Mouse (Mus musculus) embryonic facial prominence, embryonic 15.5 days (tissue): Measurements from ENCODE around the gene Tmem209. TPM values are rescaled to one million over a fixed set of nuclear protein-coding genes. Genes with fewer than 3 reads are reported as not detected.

Experiments
- ATAC-seq: fragments of 200-750 bp; cut with Nextera tagmentation; 2 replicates; pipeline ENCODE4 v1.8.0; 2017; ENCODE audit warnings: low read depth, moderate TSS enrichment; ENCODE audit not compliant: insufficient number of reproducible peaks, low FRiP score, low TSS enrichment
- H3K27ac ChIP-seq: fragments of 300-500 bp; sonication (generic); replicated peaks from 2 replicates; pipeline ENCODE4 v1.5.1; 2015; ENCODE audit warnings: mild to moderate bottlenecking, inconsistent platforms
- H3K27me3 ChIP-seq: fragments of 300-500 bp; sonication (generic); 2 replicates; pipeline ENCODE4 v1.6.1; 2015; ENCODE audit warnings: inconsistent platforms
- H3K36me3 ChIP-seq: fragments of 300-500 bp; sonication (generic); 2 replicates; pipeline ENCODE4 v1.6.1; 2015; ENCODE audit warnings: mild to moderate bottlenecking, inconsistent platforms
- H3K4me1 ChIP-seq: fragments of 300-500 bp; sonication (generic); 2 replicates; pipeline ENCODE4 v1.6.1; 2015; ENCODE audit warnings: inconsistent platforms
- H3K4me2 ChIP-seq: fragments of 300-500 bp; sonication (generic); replicated peaks from 2 replicates; pipeline ENCODE4 v1.6.1; 2015; ENCODE audit warnings: mild to moderate bottlenecking, inconsistent platforms
- H3K4me3 ChIP-seq: fragments of 300-500 bp; sonication (generic); replicated peaks from 2 replicates; pipeline ENCODE4 v1.5.1; 2015; ENCODE audit warnings: mild to moderate bottlenecking, inconsistent platforms
- H3K9ac ChIP-seq: fragments of 300-500 bp; sonication (generic); 2 replicates; pipeline ENCODE4 v1.6.1; 2015; ENCODE audit warnings: inconsistent platforms
- H3K9me3 ChIP-seq: fragments of 300-500 bp; sonication (generic); replicated peaks from 2 replicates; pipeline ENCODE4 v1.6.1; 2016; ENCODE audit warnings: inconsistent platforms
- WGBS: fragments of 180-500 bp; shearing (Covaris S2); methylation state at CpG from one replicate; pipeline ENCODE4 v1.1.7; 2015; 5-methylcytosine and 5-hydroxymethylcytosine counted together
- polyA plus RNA-seq: library from polyadenylated mRNA; unstranded; fragments of >200 nt; fragmentation: Nextera tagmentation; extraction: Ambion mirVana; gene quantifications from 2 replicates; pipeline ENCODE4 v1.2.1, GENCODE M21; 2015

Tmem209 gene
- polyA plus RNA-seq, 1 experiment from 2014 or later = 29.1 TPM

DNA sequence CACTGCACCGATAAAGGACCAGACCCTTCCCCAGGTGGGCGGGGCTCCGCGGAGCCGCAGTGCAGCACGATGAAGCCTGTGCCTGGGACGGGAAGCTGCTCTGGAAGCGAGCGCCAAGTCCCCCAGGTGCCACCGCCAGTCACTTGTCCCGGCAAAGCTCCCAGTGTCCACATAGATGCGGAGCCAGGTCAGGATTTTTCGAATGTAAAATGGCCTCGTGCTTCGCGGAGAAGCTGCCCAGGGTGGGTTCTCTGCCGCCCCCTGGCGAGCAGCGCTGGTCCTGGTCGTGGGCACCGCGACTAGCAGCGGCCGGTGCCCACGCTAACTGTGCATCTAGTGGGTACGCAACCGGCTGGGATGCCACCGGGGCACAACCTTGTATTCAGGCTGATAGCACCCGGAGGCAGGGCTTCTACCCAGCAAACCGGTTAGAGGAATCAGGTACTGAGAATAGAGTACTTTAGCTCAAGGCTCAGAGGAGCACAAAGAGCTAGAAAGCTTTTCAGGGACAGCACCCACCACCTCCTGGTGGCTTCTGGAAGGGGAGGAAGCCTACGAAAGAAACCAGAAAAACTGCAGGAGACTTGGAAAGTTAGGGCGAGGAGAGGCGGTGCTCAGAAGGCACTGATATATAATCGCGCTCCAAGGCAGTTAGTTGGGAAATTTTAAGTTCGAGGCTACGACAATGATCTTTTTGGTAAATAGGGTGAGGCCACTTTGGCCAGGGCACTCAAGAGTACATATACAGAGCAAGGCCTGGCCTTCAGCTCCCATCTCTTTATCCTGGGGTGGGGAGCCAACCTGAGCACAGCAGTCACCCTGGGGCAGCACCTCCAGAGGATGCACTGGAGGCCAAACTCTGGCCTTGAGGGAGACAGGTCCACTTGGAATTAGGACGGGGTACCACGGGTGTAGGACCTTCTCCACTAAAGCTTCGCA, 49.5 kb downstream of the Tmem209 start:
- Histone ChIP-seq H3K9ac (peak overlapping the region; percentile 54; the same call in 1 of the 2 replicates), H3K36me3 (peaks cover 6% of the 10 kb centered on the region; the same call in 1 of the 2 replicates), H3K4me2 (peak overlapping the region; percentile 72), H3K27me3 (no peaks in the 10 kb centered on the region), H3K4me3 (peak overlapping the region; percentile 53), H3K27ac (peak overlapping the region; percentile 85), H3K9me3 (no peaks in the 10 kb centered on the region), H3K4me1 (peaks cover 33% of the 10 kb centered on the region)
- peak; percentile 52; the same call in 1 of the 2 replicates for ATAC-seq
- 8% methylated on average over 40 of the region's 40 CpGs for WGBS

DNA sequence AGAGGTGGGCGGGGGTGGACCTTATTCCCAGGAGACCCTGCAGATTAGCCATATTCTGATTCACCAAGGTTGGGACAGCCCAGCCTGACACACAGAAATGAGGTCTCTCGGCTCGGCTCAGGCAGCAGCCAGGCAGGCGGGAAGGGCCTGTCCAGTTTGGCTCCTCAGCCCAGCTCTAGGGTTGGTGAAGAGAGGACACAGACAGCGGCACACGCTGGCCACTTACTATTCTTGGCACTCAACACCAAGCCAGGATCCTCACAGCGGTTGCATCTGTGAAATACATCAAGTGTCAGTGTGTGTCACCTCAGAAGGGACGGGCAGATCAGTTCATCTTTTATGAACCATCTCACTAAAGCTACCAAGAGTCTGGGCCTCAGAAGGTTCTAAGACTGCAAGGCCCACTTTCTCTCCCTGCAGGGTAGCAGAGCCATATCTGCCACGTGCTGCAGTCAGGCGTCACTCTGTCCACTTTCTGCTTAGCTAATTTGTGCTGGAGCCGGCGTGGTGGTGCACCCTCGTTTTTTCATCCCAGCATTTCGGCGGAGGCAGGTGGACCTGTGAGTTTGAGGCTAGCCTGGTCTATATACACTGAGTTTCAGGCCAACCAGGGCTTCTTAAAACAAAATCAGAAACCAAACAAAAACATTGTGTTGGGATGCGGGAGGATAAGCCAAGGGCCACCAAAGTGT, 50.4 kb downstream of the Tmem209 start:
- no peaks in the 10 kb centered on the region for H3K9me3 ChIP-seq
- H3K9ac ChIP-seq = peak overlapping the region; percentile 54; the same call in 1 of the 2 replicates
- peak overlapping the region; percentile 85 for H3K27ac ChIP-seq
- no peaks in the 10 kb centered on the region for H3K27me3 ChIP-seq
- peak overlapping the region; percentile 72 for H3K4me2 ChIP-seq
- peaks cover 10% of the 10 kb centered on the region; the same call in 1 of the 2 replicates for H3K36me3 ChIP-seq
- peak overlapping the region; percentile 53 for H3K4me3 ChIP-seq
- peaks cover 33% of the 10 kb centered on the region for H3K4me1 ChIP-seq
- 71% methylated on average over 16 of the region's 16 CpGs for WGBS
- no peak for ATAC-seq

DNA sequence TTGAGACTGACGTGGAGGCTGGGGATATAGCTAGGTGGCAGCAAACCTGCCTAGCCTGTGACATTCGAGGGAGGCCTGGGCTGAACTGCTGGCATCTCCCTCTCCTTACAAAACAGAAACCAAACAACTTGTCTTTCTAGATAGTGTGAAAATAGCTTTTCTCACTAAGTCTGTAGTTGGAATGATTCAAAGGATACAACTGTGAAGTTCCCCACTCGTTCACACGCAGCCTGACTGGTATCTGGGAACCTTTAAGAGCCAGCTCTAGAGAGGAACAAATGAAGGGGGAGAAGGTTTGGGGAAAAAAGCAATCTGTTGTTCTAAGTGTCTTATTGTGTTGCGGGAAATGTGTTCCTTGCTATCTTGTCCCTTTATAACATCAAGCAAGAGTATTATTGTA, 51.0 kb downstream of the Tmem209 start:
- 82% methylated on average over 5 of the region's 5 CpGs for WGBS
- H3K27ac ChIP-seq = 0 out of 2 replicates have a peak overlapping the region, but pooled peaks have one; percentile 8
- H3K36me3 ChIP-seq = peaks cover 10% of the 10 kb centered on the region; the same call in 1 of the 2 replicates
- peaks cover 33% of the 10 kb centered on the region for H3K4me1 ChIP-seq
- H3K4me3 ChIP-seq = no peak overlapping the region
- no peak overlapping the region for H3K4me2 ChIP-seq
- ATAC-seq = no peak
- H3K9ac ChIP-seq = no peak overlapping the region
- H3K9me3 ChIP-seq = no peaks in the 10 kb centered on the region
- H3K27me3 ChIP-seq = no peaks in the 10 kb centered on the region

DNA sequence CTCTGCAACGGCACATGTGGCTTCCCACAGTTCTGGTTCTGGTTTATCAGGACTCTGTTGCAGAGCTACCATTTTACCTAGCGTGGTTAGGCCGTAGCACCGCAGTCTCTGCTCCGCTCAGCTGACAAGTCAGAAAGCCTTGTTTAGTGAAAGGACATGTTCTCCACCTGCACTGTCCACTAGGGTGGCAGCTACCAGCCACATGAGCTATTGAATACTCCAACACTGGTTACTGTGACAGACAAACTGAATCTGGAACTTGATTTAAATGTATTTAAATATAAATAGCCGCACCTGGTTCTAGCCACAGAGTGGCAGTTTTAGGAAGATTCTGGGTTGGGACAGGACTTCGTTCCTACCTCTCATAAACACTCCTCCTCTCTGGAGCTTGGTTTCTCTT, 52.6 kb downstream of the Tmem209 start:
- Histone ChIP-seq H3K4me3 (no peak overlapping the region), H3K27me3 (no peaks in the 10 kb centered on the region), H3K4me1 (peaks cover 24% of the 10 kb centered on the region), H3K9me3 (no peaks in the 10 kb centered on the region), H3K27ac (no peak overlapping the region), H3K9ac (no peak overlapping the region), H3K4me2 (no peak overlapping the region), H3K36me3 (peaks cover 22% of the 10 kb centered on the region)
- no peak for ATAC-seq
- WGBS = 93% methylated on average over 7 of the region's 7 CpGs

DNA sequence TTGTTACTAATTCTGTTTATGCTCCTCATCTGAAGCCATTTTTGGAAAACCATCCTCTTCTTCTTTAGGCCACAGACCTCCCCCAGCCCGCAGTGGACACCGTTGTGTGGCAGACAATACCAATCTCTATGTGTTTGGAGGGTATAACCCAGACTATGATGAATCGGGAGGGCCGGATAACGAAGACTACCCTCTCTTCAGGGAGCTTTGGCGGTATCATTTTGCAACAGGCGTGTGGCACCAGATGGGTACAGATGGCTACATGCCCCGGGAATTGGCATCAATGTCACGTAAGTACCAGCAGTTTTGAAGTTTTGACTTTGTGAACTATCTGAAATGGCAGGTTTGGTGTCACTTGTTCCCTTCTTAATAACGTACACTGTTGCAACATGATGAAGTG, 70.0 kb downstream of the Tmem209 start:
- Histone ChIP-seq H3K36me3 (peaks cover 30% of the 10 kb centered on the region), H3K9me3 (no peaks in the 10 kb centered on the region), H3K9ac (no peak overlapping the region), H3K4me2 (no peak overlapping the region), H3K27me3 (no peaks in the 10 kb centered on the region), H3K27ac (no peak overlapping the region), H3K4me3 (no peak overlapping the region), H3K4me1 (no peaks in the 10 kb centered on the region)
- no peak for ATAC-seq
- 91% methylated on average over 10 of the region's 10 CpGs for WGBS

DNA sequence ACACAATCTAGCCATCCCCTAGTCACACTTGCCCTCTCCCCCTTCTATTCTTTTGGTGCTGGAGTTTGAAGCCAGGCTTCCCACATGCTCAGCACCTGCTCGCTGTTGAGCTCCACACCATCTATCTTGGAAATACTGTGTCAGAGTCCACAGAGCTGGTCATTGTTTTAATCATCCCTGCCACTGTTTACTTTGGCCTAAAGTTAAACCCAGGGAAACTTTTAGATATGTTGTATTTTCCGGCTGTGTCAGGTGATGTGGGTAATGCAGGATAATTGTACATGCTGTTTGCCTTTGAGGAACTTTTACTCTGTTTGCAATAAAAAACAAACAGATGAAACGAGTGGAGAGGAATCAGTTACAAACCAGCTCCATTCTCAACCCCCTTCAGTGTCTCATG, 72.5 kb downstream of the Tmem209 start:
- peaks cover 13% of the 10 kb centered on the region for H3K36me3 ChIP-seq
- 63% methylated on average over 3 of the region's 3 CpGs for WGBS
- no peak overlapping the region for H3K9ac ChIP-seq
- H3K4me2 ChIP-seq = no peak overlapping the region
- H3K27ac ChIP-seq = no peak overlapping the region
- H3K4me1 ChIP-seq = 0 out of 2 replicates have a peak, but pooled peaks cover 14% of the 10 kb centered on the region
- no peaks in the 10 kb centered on the region for H3K27me3 ChIP-seq
- ATAC-seq = no peak
- H3K9me3 ChIP-seq = no peaks in the 10 kb centered on the region
- H3K4me3 ChIP-seq = no peak overlapping the region

DNA sequence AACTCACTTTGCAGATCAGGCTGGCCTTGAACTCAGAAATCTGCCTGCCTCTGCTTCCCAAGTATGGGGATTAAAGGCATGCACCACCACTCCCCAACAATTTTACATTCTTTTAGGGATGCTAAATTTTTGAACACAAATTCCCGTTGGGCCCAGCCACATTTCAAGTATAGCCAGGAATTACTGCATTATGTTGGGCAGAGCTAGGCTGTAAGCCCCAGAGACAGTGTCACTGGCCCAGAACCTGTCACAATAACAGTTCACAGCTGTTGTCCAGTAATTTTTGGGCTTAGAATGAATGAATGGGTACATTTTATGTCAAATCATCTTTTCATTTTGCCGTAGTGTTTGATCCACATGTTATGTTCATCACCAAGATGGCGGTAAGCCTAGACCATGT, 73.1 kb downstream of the Tmem209 start:
- 88% methylated on average over 3 of the region's 3 CpGs for WGBS
- no peaks in the 10 kb centered on the region for H3K27me3 ChIP-seq
- H3K9me3 ChIP-seq = no peaks in the 10 kb centered on the region
- ATAC-seq = no peak
- H3K4me1 ChIP-seq = 0 out of 2 replicates have a peak, but pooled peaks cover 14% of the 10 kb centered on the region
- H3K4me3 ChIP-seq = no peak overlapping the region
- H3K9ac ChIP-seq = no peak overlapping the region
- H3K27ac ChIP-seq = no peak overlapping the region
- H3K36me3 ChIP-seq = peaks cover 8% of the 10 kb centered on the region; the same call in 1 of the 2 replicates
- H3K4me2 ChIP-seq = no peak overlapping the region

DNA sequence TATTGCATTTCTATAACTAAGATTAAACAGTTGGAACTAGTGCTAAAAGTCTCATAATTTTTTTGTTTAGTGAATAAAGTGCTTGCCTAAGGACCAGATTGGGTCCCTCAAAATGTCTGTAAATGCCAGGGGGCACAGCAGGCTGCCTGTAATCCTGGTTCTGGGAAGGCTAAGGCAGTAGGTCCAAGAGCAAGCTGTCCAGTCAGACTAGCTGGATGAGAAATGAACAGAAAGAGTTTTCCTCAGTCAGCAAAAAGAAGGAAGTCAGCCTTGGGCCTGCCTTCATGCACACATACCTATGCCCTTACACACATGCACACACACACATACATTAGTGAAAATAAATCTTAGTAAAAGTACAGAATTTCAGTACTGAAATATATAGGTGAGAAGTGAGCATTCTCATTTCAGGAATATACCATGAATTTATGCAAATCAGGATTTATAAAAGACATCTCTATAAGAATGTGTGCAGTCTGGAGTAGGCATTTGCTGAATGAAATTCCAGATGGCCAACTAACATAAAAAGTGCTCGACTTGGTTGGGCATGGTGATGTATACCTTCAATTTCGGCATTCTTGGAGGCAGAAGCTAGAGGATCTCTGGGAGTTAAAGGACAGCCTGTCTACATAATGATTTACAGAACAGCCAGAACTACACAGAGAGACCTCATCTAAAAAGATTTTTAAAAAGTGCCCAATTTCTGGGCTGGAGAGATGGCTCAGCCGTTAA, 77.0 kb downstream of the Tmem209 start:
- Histone ChIP-seq H3K36me3 (no peaks in the 10 kb centered on the region; the same call in 1 of the 2 replicates), H3K9me3 (no peaks in the 10 kb centered on the region), H3K27me3 (no peaks in the 10 kb centered on the region), H3K4me2 (no peak overlapping the region), H3K9ac (no peak overlapping the region), H3K4me1 (0 out of 2 replicates have a peak, but pooled peaks cover 14% of the 10 kb centered on the region), H3K27ac (peak overlapping the region; percentile 76), H3K4me3 (no peak overlapping the region)
- WGBS = 40% methylated on average over 3 of the region's 3 CpGs
- ATAC-seq = no peak

Other genes with a start within 250 kb of the Tmem209 start
- gene Ube2h, start 205.2 kb downstream of the Tmem209 start, polyA plus RNA-seq = 46.6 and 46.9 TPM in 2 replicates
- 49.5 and 55.5 TPM in 2 replicates for gene Zc3hc1, start 118.8 kb downstream of the Tmem209 start, polyA plus RNA-seq
- gene Klhdc10, start 107.9 kb downstream of the Tmem209 start, polyA plus RNA-seq = 24.3 and 26.1 TPM in 2 replicates
- 0.14 and 0.52 TPM in 2 replicates for gene Ssmem1, start 66 bp upstream of the Tmem209 start, polyA plus RNA-seq
- gene Cpa2, start 31.8 kb upstream of the Tmem209 start, polyA plus RNA-seq = 3.4 and 5.2 TPM in 2 replicates
- gene Cpa4, start 58.6 kb upstream of the Tmem209 start, polyA plus RNA-seq = 5.1 and 6.3 TPM in 2 replicates
- 0.43 and 1.3 TPM in 2 replicates for gene Cpa5, start 101.2 kb upstream of the Tmem209 start, polyA plus RNA-seq
- gene Cpa1, start 129.4 kb upstream of the Tmem209 start, polyA plus RNA-seq = 0.98 and 1.2 TPM in 2 replicates
- gene Cep41, start 184.0 kb upstream of the Tmem209 start, polyA plus RNA-seq = 30.9 and 33.1 TPM in 2 replicates
- gene Mest, start 213.8 kb upstream of the Tmem209 start, polyA plus RNA-seq = 1,312 and 1,376 TPM in 2 replicates